Mouse (Mus musculus) common myeloid progenitor, adult 5-6 weeks (primary cell): ENCODE measurements around the gene Sh2b3. TPM values are rescaled to one million over a fixed set of nuclear protein-coding genes. Genes with fewer than 3 reads are reported as not detected.

Source experiments
- ATAC-seq: replicated peaks from 2 replicates; pipeline ENCODE4 v1.8.0; 2016; ENCODE audit warnings: low read depth, mild to moderate bottlenecking, moderate TSS enrichment, inconsistent platforms; ENCODE audit not compliant: poor library complexity, severe bottlenecking
- total RNA-seq: library from RNA; stranded (forward); fragments of 200-1000, 187-1606 nt; gene quantifications from 2 replicates; pipeline ENCODE4 v1.2.3, GENCODE M21; 2017

Sh2b3 gene
- total RNA-seq, 1 experiment from 2014 or later: 18.2 TPM

- ATAC-seq: no peak
Measured at GRCm38 (mm10) chr5:121828491-121829432, 8.7 kb downstream of the Sh2b3 start.

- ATAC-seq: no peak
Measured at GRCm38 (mm10) chr5:121827876-121828275, 9.6 kb downstream of the Sh2b3 start.

- ATAC-seq: no peak
Measured at GRCm38 (mm10) chr5:121825606-121826005, 11.8 kb downstream of the Sh2b3 start.

DNA sequence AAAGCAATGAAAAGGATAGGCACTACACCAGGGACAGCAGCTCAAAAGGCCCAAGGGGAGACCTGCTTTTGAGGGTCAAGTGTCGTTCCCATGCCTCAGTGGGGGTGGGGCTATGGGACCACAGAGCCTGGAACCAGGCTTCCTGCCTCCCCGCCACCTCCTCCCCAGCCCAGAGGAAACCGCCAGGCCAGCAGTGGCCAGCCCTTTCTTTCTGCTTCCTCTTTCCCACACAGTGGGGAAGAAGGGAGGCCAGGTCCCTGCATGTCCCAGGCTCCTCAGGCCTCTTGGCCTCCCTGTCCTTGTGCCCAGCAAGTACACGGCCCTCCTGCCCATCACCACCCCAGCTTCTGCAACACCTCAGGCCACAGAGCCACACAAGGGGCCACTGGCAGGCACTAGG, 13.3 kb downstream of the Sh2b3 start:
- peak; percentile 77 for ATAC-seq

DNA sequence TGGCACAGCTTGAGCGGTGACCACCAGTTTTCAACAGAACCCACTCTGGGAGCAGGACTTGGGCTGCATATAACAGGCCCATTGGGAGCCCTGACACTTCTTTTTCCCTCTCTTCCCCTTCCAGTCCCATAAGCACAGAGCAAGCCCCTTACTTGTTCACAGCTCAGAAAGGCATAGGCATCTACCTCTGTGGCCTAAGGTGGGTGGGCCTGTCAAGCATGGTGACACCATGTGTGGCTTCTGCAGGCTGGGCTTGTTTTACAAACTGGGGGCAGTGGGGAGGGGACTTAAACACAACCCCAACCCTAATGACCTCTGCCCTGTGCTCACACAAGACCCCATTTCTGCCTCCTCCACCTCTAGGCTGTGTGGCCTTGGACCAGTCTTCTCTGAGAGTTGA, 13.8 kb downstream of the Sh2b3 start:
- ATAC-seq: no peak

GRCm38 (mm10) chr5:121822786-121823505, 14.5 kb downstream of the Sh2b3 start:
- ATAC-seq: no peak

DNA sequence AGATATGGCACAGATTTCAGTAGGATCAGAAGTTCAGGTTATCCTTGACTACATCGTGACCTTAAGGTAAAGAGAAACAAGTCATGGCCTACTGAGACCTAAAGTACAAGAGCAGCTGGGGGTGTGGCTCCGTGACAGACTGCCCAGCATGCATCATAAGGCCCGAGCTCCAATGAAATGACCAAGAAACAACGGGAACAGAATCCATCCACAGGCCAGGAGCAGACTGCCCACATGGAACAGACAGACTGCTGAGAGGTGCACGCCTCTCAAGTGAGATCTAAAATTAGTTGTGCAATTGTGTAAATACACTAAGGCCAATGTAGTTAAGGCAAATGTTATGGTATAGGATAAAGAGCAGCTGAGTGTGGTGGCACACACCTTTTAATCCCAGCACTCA, 15.9 kb downstream of the Sh2b3 start:
- no peak for ATAC-seq

DNA sequence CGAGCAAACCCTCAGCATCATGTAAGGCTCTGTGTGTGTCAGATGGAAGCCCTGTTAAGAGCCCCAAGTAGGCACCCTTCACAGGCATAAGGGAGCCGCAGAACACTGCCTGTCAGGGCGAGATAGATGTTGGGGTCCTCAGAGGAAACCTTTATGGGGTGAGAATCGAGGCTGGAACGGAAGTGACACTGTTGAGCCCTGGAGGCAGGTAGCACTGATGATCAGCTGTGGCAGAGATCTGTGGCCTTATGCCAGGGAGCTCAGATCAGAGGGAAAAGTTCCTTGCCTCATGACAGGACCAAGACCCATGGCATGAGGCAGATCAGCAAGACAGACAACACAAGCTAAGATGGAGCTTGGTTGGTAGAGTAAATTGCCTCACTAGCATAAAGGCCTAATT, 16.3 kb downstream of the Sh2b3 start:
- ATAC-seq: no peak

DNA sequence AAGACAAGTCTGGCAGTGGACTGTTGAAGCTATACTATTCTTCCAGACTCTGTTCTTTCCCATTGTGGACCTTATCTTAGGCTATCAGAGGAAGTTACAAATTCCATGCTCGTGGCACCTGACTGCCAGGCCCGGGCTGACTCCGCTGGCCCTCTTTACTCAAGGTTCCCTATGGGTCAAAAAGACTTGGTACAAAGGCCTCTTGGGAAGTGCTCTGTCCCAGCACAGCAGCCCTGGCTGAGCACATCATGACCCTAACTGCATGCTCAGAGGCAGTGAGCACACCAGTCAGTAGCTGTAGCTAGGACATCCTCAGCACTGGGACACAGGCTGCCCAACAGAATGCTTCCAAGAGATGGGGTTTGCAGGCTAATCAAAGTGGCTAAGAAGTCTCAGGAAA, 16.8 kb downstream of the Sh2b3 start:
- no peak for ATAC-seq

DNA sequence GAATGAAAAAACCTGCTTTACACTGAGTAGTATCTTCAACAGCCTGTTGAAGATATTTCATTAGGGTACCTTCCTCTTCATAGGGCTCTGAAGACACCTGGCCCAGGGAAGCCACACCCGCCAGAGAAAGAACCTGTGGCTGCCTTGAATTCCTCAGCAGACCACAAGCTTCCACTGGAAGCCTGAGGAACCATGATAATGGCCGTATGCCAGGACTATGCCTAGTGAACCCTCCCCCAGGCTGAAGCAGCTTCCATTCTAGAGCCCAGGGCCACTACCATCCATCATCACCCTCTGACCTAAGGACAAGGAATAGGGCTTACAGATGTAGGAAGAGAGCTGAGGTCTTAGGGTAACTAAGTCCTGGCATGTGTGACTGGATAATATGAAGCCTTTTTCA, 17.3 kb downstream of the Sh2b3 start:
- no peak for ATAC-seq

DNA sequence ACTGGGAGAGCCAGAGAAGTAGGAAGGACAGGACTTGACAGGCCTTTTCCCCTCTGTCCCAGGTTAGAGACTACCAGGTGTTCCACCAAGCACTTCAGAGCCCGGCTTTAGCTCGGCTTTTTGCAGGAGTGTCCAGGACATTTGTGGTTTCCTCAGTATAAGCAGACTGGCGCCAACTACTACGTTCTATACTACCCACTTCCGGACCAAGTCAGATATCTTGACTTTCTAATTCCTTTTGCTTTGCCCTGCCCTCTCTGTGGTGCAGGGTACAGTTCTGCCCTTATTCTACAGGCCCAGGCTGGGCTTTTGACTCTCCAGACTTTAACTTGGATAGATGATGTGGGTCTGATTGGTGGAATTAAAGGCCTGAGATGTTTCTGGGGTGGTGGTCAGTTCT, 17.9 kb downstream of the Sh2b3 start:
- ATAC-seq: peak; percentile 50

DNA sequence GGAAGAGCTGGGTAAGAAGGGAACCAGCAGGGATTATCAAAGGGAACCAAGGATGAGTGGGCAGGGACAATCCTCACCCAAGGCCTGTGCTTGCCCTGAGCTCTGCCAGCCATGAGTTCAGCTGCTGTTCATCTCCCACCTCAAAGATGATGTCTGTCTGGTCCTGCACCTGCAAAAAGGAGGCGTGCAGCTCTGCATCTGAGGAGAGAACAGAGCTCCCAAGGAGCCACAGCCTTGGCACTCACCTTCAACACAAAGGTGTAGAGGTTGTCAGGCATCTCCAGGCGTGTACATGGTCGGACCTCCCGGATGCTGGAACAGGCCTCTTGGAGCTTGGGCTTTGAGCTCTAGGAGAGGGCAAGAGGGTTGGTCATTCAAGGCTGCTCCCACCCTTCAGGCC, 18.6 kb downstream of the Sh2b3 start:
- no peak for ATAC-seq

DNA sequence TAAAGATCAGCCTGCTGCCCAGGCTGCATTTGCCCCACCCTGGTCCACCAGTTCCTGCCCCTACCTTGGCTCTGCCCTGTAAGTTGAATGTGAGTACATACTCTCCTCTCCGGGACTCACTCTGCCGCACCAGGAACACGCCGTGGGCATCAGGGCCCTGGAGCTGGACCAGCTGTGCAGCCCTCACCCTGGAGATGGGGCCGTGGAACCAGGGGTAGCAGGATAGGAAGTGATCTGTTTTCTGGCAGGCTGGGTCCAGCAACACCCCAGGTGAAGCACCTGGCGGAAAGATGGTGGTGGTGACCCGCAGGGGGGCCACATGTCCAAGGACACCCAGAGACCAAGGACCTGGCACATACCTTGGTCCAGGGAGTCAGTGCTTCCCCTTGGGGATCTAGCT, 19.0 kb downstream of the Sh2b3 start:
- ATAC-seq: no peak

- no peak for ATAC-seq
Measured at GRCm38 (mm10) chr5:121817551-121817950, 19.9 kb downstream of the Sh2b3 start.

DNA sequence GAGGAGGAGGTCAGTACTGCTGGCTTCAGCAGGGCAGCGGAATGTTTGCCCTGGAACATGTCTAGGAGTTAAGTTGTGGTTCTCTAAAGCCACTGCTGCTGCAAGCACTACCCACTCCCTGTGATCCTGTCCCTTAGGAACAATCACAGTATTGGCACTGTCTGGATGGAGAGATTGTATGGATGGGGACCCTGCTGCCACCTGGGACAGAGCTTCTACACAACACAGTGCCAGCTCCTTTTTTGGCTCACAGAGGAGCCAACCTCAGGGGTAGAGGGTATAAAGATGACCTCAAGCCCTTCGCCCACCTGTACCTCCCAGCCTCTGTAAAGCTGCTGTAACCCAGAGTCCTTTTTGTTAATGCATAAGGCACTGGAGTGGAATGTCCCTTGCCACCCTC, 20.8 kb downstream of the Sh2b3 start:
- no peak for ATAC-seq

GRCm38 (mm10) chr5:121815867-121816380, 21.5 kb downstream of the Sh2b3 start:
- no peak for ATAC-seq

- no peak for ATAC-seq
Measured at GRCm38 (mm10) chr5:121815067-121815466, 22.4 kb downstream of the Sh2b3 start.

- no peak for ATAC-seq
Measured at GRCm38 (mm10) chr5:121813744-121814143, 23.7 kb downstream of the Sh2b3 start.

DNA sequence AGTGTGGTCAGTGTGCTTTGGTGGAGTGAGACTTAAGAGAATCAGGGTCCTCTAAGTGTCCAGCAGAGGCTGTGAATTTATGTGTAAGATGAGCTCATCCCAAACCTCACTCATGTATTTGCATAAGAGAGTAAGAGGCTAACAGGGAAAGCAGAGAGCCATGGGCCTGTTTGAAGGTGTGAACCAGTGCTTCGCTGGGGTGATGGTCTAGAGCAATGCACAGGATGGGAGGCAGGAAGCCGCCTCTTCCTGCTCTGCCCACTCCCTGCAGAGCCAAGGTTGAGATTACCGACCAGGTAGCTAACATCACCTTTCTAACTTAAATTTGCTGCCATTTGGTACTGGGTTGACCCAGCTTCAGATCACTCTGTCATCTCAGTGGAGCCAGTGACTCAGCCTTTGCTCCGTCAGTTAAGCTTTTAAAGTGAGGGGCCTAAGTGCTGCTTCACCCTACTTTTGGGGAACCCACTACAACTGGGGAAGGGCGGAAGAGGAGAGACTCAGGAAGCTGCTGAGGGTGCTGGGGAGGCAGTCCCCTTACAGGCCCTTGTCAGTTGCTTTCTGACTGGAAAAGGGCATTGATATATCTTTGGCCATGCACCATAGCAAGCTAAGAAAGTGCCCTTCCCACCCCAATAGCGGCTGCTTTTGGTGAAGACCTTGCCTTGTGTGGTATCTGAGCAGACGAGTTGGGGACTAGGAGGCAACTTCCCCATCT, 24.8 kb downstream of the Sh2b3 start:
- no peak for ATAC-seq

DNA sequence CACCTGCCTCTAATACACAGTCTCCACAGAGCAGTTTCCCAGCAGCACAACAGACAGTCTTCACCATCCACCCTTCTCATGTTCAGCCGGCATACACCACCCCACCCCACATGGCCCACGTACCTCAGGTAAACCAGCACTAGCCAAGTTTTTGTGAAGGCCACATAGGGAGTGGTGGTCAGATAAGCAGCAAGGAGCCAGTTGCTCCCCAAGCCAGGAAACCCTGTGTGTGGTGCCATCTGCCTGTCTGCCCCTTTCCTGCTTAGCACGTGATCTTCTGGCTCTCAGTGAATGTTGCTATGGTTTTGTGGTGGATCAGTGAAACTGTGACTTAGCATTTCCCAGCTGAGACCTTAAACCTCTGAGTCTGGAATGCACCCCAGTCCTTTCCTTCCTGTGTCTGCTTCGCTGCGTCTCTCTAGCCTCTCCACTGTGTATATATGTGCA, 25.9 kb downstream of the Sh2b3 start:
- ATAC-seq: peak; percentile 91
